Mouse (Mus musculus) adrenal gland (tissue): ENCODE data around the gene 1110051M20Rik.

Experiments
- intact Hi-C: fragments of 180-260 bp; cut with DNase I; formaldehyde crosslinking; loops from one replicate; pipeline ENCODE4 v1.15.1; 2025
- microRNA-seq, 2 experiments: library from miRNA; unstranded; fragments of <30 nt; microRNA quantifications; one replicate each; pipeline ENCODE4; 2019

1110051M20Rik gene

GRCm38 (mm10) chr2:91229735-91230134 is 214.8 kb downstream of the 1110051M20Rik start:
- intact Hi-C loops = no loop called here

Small RNAs within 50 kb of the gene (microRNA-seq; reads per million reads assigned to microRNA genes)
- 0 reads per million in 2 experiments for gene Gm22071
